Mouse (Mus musculus) liver, embryonic 14.5 days (tissue): Measurements from ENCODE around the gene Pex26.

ENCODE experiments used
- CTCF ChIP-seq: IDR thresholded peaks from 2 replicates; pipeline ENCODE4 v1.5.1; 2016; ENCODE audit warnings: antibody characterized with exemption, low read depth, control low read depth
- EP300 ChIP-seq: IDR thresholded peaks from 2 replicates; pipeline ENCODE4 v1.6.1; 2016; ENCODE audit warnings: antibody characterized with exemption, low read depth

DNA sequence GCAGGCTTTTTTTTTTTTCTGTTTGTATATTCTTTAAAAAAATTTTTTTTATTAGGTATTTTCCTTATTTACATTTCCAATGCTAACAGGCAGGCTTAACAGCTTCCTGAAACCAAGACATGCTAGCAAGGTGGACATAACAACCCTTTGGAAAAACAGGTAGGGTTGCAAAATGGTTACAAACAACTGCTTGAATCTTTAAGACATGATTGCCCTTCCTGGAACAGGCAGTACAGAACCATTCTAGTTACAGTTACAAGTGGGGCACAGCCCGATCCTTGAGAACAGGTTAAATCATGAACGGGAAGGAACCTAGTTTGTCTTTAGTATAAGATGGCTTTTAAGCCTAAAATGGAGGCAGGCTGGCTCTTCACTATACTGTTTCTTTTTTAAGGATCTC lies 52.9 kb downstream of the Pex26 start:
- TF ChIP-seq EP300 = no peak
- no peak for TF ChIP-seq CTCF
